Mouse (Mus musculus) erythroblast, embryonic 14.5 days (primary cell): ENCODE measurements around the gene Wdr81. TPM values are rescaled to one million over a fixed set of nuclear protein-coding genes. Genes with fewer than 3 reads are reported as not detected.

ENCODE experiments used
- H3K27me3 ChIP-seq: 2 replicates; pipeline ENCODE4 v1.6.1; 2012; ENCODE audit warnings: inconsistent platforms; ENCODE audit not compliant: control insufficient read depth
- H3K36me3 ChIP-seq: 2 replicates; pipeline ENCODE4 v1.6.1; 2012; ENCODE audit warnings: mild to moderate bottlenecking, inconsistent platforms; ENCODE audit not compliant: control insufficient read depth
- H3K4me1 ChIP-seq: 2 replicates; pipeline ENCODE4 v1.6.1; 2012; ENCODE audit warnings: inconsistent platforms; ENCODE audit not compliant: control insufficient read depth
- H3K4me3 ChIP-seq: replicated peaks from 2 replicates; pipeline ENCODE3; 2012; ENCODE audit warnings: moderate library complexity, mild to moderate bottlenecking, inconsistent platforms
- H3K9me3 ChIP-seq: 2 replicates; pipeline ENCODE4 v1.6.1; 2012; ENCODE audit warnings: low read length, inconsistent platforms, mixed read lengths; ENCODE audit not compliant: control insufficient read depth
- GATA1 ChIP-seq: IDR thresholded peaks from 2 replicates; pipeline ENCODE4 v1.6.1; 2012; ENCODE audit warnings: low read length, inconsistent platforms, mixed read lengths
- TAL1 ChIP-seq: IDR thresholded peaks from 3 replicates; pipeline ENCODE4 v1.6.1; 2012; ENCODE audit warnings: low read length, inconsistent platforms, mixed read lengths
- polyA plus RNA-seq: library from polyadenylated mRNA; stranded (reverse); fragments of >175 nt; gene quantifications from 2 replicates; pipeline ENCODE4 v1.2.3, GENCODE M21; 2012

Gene Wdr81
- 11.2 and 11.7 TPM in 2 replicates for polyA plus RNA-seq

DNA sequence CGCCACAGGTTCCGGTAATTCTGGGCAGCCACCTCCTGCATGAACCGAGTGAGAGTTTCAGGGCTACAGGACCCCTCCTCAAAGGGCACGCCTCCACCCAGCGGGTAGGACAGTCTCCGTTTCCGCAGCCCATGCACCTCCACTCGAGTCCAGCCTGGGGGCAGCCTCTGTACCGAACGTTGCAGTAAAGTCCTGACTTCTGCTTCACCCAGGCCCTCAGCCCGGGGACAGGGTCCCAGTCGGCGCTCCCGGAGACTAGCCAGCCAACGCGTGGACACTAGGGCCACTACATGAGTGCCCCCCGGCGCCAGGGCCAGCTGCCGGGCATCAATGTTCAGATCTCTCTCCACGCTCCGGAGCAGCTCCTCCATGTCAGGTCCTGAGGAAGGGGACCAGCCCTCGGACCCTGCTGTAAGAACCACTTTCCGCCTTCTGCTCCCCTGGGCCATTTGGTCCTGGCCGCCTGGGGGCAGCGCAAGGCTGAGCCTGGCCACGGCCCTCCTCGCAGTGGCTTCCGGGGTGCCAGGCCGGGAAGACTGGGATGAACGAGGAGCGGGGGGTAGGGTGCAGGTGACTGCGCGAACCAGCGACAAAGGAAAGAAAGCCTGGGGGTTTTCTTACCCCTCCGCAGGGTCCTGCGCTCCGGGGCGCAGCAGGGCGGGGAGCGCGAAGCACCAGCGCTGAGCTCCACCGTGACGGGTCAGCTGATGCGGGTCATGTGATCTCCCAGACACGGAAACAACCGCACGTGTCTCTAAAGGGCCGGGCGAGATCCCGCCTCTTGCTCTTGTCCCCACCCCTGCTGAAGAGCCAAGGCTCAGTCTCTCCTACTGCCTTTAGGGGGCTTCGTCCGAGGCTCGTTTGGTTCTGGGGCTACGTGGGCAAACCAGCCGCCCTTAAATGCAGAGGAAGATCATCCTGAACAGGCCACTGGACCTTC is at the start of gene Wdr81:
Wdr81 (minus strand) TSS at position 727 of the 940 bp plus-strand sequence.
- H3K27me3 ChIP-seq: no peaks in the 10 kb centered on the region
- peaks cover 93% of the 10 kb centered on the region for H3K4me1 ChIP-seq
- peak within 1 kb of the TSS; percentile 70 for H3K4me3 ChIP-seq
- H3K9me3 ChIP-seq: peaks cover 32% of the 10 kb centered on the region
- H3K36me3 ChIP-seq: peaks cover 48% of the 10 kb centered on the region
- TF ChIP-seq TAL1: no peak

DNA sequence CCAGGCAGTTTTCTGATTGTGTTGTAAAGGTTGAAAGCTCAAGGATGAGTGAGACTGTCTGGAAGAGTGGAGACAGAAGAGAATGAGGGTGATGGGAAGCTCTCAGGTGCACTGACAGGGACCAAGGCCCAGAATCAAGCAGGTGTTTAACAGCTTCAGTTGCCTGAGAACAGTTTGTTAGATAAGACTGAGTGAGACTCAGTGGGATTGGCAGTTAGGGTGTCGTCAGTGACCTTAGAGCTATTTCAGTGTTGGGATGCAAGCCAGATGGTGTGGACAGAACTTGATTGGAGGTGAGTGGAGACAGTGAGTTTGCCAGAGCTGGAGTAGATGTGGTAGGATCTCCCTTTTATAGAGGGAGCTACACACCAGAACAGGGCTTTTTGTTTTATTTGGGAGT is 43.6 kb upstream of the Wdr81 start:
- no peak overlapping the region for H3K4me3 ChIP-seq
- H3K27me3 ChIP-seq: no peaks in the 10 kb centered on the region

DNA sequence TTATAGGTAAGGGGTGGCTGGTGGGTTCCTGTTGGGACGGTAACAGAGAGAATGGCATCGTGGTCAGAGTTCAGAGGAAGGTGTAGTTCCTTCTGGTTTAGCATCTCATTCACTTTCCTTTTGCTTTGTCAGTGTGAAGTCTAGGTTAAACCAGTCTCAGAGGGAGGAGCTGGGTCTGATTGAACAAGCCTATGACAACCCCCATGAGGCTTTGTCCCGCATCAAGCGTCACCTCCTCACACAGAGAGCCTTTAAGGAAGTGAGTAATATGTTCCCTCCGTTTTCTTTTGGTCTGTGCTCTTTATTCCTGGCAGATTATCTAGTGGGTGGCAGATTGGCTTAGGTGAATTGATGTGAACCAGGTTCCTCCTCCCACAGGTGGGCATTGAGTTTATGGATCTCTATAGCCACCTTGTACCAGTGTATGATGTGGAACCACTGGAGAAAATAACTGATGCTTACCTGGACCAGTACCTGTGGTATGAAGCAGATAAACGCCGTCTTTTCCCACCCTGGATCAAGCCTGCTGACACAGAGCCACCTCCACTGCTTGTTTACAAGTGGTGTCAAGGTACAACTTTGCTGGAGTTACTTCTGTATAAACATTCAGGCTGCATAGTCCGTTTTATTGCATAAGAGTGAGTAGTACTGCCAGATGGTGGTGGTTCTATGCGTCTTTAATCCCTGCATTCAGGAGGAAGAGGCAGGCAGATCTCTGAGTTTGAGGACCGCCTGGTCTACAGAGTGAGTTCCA is 40.0 kb upstream of the Wdr81 start:
- peaks cover 99% of the 10 kb centered on the region for H3K36me3 ChIP-seq
- H3K9me3 ChIP-seq: no peaks in the 10 kb centered on the region
- TF ChIP-seq TAL1 (no peak), GATA1 (no peak)
- H3K4me1 ChIP-seq: peaks cover 2% of the 10 kb centered on the region
- no peak overlapping the region for H3K4me3 ChIP-seq
- H3K27me3 ChIP-seq: no peaks in the 10 kb centered on the region

More for the DNA sequence above, 43.6 kb upstream of the Wdr81 start:
- TF ChIP-seq TAL1: no peak
- TF ChIP-seq GATA1: no peak
- no peaks in the 10 kb centered on the region for H3K9me3 ChIP-seq
- H3K4me1 ChIP-seq: no peaks in the 10 kb centered on the region; the same call in none of the 2 replicates
- peaks cover 99% of the 10 kb centered on the region for H3K36me3 ChIP-seq

DNA sequence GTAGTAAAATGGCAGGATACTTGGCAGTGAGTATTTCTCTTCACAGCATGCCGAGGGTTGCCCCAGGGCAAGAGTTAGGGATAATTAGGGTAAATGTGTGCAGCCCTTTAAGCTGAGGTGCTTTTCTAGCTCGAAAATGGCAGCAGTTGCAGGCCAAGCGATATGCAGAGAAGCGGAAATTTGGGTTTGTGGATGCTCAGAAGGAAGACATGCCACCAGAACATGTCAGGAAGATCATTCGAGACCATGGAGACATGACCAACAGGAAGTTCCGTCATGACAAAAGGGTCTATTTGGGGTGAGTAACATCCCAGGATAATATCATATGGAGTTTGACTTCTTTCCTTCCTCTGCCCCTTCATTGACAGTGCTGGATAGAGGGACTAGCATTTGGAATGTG is 33.0 kb upstream of the Wdr81 start:
- TF ChIP-seq GATA1 (no peak), TAL1 (no peak)
- Histone ChIP-seq H3K4me3 (peak overlapping the region; percentile 100), H3K36me3 (peaks cover 49% of the 10 kb centered on the region), H3K9me3 (no peaks in the 10 kb centered on the region), H3K4me1 (peaks cover 26% of the 10 kb centered on the region), H3K27me3 (peaks cover 21% of the 10 kb centered on the region)

DNA sequence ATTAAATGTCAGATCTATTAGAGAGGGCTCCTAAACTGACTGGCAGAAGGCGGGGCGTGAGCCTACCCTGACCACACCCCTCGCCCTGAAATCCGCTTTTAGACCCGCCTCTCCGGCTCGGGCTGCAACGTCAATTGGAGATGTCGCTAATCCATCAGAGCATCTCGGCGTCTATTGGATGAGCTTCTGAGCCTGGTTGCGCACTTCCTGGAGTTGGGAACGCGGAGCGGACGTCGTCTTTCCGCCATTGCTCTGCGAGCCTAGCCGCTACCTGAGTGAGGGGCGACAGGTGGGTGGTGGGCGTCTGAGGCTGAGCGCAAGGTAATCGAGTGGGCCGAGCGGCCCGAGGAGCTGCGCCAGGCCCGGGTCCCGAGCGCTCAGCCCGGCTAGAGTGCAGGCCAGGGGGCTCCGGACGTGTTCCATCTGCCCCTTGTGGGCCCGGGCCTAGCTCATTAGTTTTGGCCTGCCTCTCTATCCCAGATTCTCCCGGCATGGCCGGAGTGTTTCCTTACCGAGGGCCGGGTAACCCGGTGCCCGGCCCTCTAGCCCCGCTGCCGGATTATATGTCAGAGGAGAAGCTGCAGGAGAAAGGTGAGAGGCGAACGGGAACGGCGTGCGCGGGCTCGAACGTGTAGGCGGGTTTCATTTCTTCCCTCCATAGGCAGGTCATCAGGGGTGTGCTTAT is 32.2 kb upstream of the Wdr81 start, which contains the start of gene Prpf8:
Prpf8 (plus strand) TSS at position 216 of the 685 bp plus-strand sequence.
- H3K9me3 ChIP-seq: no peaks in the 10 kb centered on the region
- H3K27me3 ChIP-seq: peaks cover 21% of the 10 kb centered on the region
- H3K36me3 ChIP-seq: peaks cover 42% of the 10 kb centered on the region
- peaks cover 26% of the 10 kb centered on the region for H3K4me1 ChIP-seq
- peak within 1 kb of the TSS; percentile 100 for H3K4me3 ChIP-seq
- TF ChIP-seq GATA1 (no peak), TAL1 (no peak)

DNA sequence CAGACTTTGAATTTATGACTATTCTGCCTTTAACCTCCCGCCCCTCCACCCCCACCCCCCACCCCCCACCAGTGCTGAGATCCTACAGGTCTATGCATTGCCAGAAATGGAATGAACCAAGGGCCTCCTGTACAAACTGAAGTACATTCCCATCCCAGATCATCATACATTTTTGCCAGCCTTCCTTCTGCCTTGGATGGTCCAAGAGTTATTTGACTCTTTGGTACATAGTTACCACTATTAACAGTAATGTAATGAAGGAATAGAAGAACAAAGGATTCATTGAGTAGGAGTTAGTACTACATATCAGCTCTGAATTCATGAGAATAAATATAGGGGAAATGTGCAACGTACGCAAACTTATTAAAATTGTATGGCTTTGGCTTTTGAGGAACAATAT is 31.7 kb upstream of the Wdr81 start:
- peaks cover 21% of the 10 kb centered on the region for H3K27me3 ChIP-seq
- H3K4me3 ChIP-seq: peak overlapping the region; percentile 100
- no peaks in the 10 kb centered on the region for H3K9me3 ChIP-seq
- TF ChIP-seq GATA1: no peak
- peaks cover 26% of the 10 kb centered on the region for H3K4me1 ChIP-seq
- H3K36me3 ChIP-seq: peaks cover 36% of the 10 kb centered on the region

DNA sequence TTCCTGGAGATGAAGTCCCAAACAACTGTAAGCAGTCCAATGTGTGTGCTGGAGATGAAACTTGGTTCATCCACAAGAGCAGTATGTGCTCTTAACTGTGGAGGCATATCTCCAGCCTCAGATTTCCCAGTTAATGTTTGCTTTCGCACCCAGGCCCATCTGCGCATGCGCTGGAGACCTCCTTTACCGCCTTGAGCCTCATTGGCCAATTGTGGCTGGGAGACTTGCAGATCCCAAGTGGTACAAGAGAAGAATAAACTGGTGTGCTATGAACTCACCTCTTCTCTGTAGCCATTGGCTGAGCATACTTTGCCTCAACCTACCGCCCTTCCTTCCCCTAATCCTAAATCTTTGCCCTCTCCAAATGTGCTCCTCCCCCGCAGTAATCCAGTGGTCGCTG is 18.9 kb upstream of the Wdr81 start:
- peaks cover 5% of the 10 kb centered on the region for H3K36me3 ChIP-seq

DNA sequence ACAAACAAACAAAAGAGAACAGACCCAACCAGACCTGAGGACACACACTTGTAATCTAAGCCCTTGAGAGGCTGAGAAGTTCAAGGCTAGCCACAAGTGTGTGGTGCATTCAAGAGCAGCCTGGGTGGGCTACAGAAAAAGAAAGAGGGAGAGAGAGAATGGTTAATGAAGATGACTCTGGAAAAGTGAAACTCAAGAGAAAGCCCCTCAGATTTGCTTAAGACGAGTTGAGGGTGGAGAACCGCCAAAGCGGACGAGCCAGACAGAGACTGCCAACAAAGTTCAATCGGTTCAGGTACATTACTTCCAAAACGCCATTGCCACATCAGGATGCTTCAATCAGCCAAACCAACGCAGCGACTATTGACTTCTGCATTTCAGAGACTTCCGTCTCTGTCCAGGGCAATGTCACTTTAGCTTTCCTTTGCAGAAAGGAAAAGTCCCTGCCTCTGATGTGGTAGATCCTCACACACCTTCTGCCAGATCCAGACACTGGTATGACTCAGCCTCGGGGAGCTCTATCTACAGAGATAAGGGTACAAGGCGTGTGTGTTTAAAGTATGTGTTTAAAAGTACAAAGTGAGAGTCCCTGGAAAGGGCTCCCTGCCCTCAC is 18.1 kb upstream of the Wdr81 start:
- H3K36me3 ChIP-seq: peaks cover 5% of the 10 kb centered on the region
- no peaks in the 10 kb centered on the region for H3K9me3 ChIP-seq
- H3K27me3 ChIP-seq: peaks cover 6% of the 10 kb centered on the region
- H3K4me1 ChIP-seq: peaks cover 42% of the 10 kb centered on the region
- peak overlapping the region; percentile 15 for H3K4me3 ChIP-seq
- TF ChIP-seq TAL1 (no peak), GATA1 (peak; percentile 25; the same call in 1 of the 2 replicates)

More for the DNA sequence above, 18.9 kb upstream of the Wdr81 start:
- H3K4me3 ChIP-seq: no peak overlapping the region
- H3K4me1 ChIP-seq: peaks cover 34% of the 10 kb centered on the region
- no peak for TF ChIP-seq TAL1
- TF ChIP-seq GATA1: no peak
- peaks cover 6% of the 10 kb centered on the region for H3K27me3 ChIP-seq
- H3K9me3 ChIP-seq: no peaks in the 10 kb centered on the region
